In the genomic region with DNA sequence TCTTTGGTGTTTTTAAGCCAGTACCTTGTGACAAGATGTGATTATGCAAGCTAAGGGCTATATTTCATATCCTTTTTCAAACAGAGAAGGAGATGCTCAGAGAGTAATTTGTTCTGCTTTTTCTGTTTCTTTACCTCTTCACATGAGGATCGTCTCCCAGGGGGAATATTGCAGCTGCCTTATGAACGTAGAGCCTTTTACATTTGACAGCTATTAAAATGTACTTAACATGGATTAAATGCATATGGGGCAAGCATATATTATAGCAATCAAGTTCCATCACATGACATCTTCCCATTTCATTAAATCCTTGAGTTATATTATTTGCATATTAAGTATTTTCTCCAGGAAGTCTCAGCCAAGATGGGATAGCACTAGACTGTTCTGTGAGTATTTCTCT, we compare ENCODE assay signal across 17 mouse cellular contexts.
"Had no signal": no experiment of that assay in that cellular context is flagged by ENCODE, and none has a peak within 500 bp of the region (broad histone marks: within the 10 kb centered on the region; RNA-seq: fewer than 3 reads in every experiment).

No protein-coding gene starts in this region.

- DNase-seq: kidney, postnatal 25 days; layer of hippocampus, adult 9-11 months; liver; lung, adult 18-20 months; lung, postnatal 10 days; lung, postnatal 36 days; thymus, adult 18-20 months; thymus, postnatal 36 days had no signal

- H3K9ac ChIP-seq: limb, embryonic 13.5 days; liver, embryonic 12.5 days; liver, embryonic 15.5 days; lung, embryonic 15.5 days had no signal

- H3K9me3 ChIP-seq: limb, embryonic 10.5 days; limb, embryonic 13.5 days; liver, embryonic 12.5 days; liver, embryonic 15.5 days; lung, embryonic 15.5 days; midbrain, embryonic 10.5 days had no signal

- H3K36me3 ChIP-seq: limb, embryonic 10.5 days; limb, embryonic 13.5 days; liver, embryonic 12.5 days; liver, embryonic 15.5 days; lung, embryonic 15.5 days; midbrain, embryonic 10.5 days had no signal

- H3K4me2 ChIP-seq: limb, embryonic 13.5 days; liver, embryonic 12.5 days; liver, embryonic 15.5 days; lung, embryonic 15.5 days had no signal

- H3K27me3 ChIP-seq: limb, embryonic 13.5 days; liver, embryonic 12.5 days; liver, embryonic 15.5 days; lung, embryonic 15.5 days; megakaryocyte, embryonic 14.5 days had no signal

- H3K27ac ChIP-seq: kidney, postnatal 0 days; layer of hippocampus, adult 2 months; limb, embryonic 10.5 days; limb, embryonic 13.5 days; liver, embryonic 12.5 days; liver, embryonic 15.5 days; lung, embryonic 15.5 days; midbrain, embryonic 10.5 days had no signal

- H3K4me1 ChIP-seq: limb, embryonic 10.5 days; limb, embryonic 13.5 days; liver, embryonic 12.5 days; liver, embryonic 15.5 days; lung, embryonic 15.5 days; megakaryocyte, embryonic 14.5 days; midbrain, embryonic 10.5 days had no signal

- ATAC-seq: liver, embryonic 12.5 days had no signal

- H3K4me3 ChIP-seq: layer of hippocampus, adult 2 months; limb, embryonic 10.5 days; limb, embryonic 13.5 days; liver, embryonic 12.5 days; liver, embryonic 15.5 days; lung, embryonic 15.5 days; megakaryocyte, embryonic 14.5 days; midbrain, embryonic 10.5 days had no signal
